Mouse (Mus musculus): Measurements from ENCODE around the gene Idi1.
"Not testable (repeated sequence)": the region's sequence is repeated elsewhere in the genome, so short reads cannot be mapped to it uniquely, and the experiment has no call there.

Idi1 gene

DNA sequence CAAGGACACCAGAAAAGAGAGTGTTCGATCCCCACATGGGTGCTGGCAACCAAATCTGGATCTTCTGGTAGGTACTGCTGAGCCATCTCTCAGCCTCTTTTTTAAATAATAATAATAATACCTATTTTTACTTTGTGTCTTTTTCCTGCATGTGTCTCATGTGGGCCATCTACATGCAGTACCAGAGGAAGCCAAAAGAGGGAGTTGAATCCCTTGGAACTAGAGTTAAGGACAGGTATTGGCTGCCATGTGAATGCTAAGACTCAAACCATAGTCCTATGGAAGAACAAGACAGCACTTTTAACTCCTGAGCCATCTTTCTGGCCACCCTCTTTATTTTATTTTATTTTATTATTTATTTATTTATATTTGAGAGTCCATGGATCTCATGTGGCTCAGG, 3.3 kb downstream of the Idi1 start:
- peak; percentile 18 to 49 for DNase-seq (ENCODE audit: low spot score in 2 of 2)

DNA sequence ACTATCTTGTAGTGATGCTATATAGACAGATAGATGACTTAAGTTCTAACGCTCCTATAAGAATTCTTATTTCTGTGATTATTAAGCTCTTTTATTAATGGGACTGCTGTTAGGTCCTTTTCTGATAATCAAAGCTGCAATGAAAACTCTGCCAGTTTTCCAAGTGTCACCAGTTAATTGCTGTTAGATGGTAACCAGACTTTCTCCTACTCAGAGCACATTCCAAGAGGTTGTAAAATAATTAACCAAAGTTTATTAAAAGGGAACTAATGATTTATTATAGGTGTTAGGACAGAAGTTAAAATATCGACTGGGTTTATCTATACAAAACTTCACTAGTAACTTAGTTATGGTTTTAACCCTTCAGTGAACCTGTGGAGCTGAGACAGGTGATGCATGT, 20.7 kb downstream of the Idi1 start:
- DNase-seq (ENCODE audit: low spot score in 2 of 2), result not testable (repeated sequence)

DNA sequence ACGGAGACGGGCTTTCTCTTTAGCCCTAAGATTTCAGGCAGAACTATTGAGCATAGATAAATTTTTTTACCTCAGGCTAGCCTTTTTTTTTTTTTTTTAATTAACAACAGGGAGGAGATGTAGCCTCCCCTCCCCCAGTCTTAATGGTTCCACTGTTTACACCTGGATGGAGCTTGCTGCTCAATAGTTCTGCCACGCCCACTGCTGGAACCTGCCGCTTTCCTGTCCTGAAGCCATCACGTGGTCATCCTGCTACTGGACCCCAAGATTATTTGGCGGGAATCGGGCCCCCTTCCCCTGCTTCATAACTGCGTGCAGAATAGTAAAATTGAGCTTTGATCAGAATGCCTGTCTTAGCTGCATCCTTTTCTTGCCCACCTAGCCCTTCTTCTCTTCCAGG, 28.6 kb downstream of the Idi1 start:
- not testable (repeated sequence) for DNase-seq (ENCODE audit: low spot score in 2 of 2)

DNA sequence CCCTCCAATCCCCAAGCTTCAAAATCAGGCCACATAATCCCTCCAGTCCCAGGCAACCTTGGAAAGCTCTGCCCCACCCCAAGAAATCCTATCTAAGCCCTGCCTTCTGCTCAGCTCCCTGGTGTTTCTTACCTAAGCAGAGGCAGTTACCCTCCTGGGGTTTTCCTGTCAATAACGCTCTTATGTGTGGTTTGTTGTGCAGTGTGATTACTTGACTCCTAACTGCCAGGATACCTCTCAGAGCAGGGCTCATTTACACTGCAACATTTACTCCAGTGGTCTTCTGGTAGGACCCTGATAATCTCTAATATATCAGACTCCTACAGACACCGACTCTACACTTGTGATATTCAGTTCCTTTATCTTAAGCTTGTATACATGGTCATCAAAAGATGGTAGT, 48.2 kb downstream of the Idi1 start:
- no peak for DNase-seq (ENCODE audit: low spot score in 2 of 2)

DNA sequence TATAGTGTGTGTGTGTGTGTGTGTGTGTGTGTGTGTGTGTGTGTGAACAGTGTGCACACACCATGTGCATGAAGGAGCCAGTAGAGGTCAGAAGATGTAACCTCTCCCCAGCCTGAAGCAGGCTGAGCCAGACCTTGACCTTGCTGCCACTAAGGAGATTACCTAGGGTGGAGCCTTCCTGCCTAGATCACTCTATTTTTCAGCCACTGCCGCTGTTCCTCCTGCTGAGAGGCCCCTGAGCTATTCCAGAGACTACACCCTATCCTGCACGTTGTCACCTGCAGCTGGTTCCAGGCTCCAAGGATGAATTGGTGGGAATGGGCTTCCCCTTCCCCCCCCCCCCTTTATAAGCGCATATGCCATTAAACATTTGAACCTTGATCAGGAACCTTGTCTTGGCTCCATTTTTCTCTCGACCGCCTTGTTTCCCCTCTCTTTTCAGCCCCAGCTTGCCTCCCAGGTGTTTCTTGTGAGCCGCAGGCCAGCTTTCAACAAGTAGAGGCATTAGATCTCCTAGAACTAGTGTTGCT, 52.4 kb downstream of the Idi1 start:
- DNase-seq (ENCODE audit: low spot score in 2 of 2), result not testable (repeated sequence)

DNA sequence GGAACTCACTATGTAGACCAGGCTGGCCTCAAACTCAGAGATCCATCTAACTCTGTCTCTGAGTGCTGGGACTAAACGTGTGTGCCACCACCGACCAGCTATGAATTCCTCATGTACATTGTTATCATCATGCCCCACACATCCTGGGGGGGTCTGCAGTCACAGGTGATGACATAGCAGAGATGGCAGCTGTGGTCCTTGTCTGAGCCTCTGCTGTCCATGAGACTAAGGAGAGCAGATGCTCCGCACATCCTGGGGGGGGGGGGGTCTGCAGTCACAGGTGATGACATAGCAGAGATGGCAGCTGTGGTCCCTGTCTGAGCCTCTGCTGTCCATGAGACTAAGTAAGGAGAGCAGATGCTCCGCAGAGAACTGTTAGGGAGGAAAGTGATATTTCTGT, 55.8 kb downstream of the Idi1 start:
- not testable (repeated sequence) for DNase-seq (ENCODE audit: low spot score in 2 of 2)

DNA sequence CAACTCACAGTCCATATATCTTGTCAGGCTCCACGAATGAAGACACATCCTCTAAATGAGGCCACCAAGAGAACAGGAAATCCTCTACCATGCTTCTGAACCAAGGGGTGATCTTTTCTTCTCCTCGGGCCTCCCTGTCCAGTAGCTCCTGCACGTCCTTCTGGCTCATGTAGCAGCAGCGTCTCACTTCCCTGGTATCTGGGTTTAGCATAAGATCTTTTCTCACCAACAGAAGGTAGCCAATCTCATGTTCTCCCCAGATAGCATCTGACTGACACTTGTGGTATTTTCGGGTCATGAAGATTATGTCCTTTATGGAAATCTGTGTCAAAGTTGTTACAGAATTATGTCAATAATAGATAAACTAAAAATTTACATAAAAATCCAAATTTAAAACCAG, 56.4 kb downstream of the Idi1 start:
- not testable (repeated sequence) for DNase-seq (ENCODE audit: low spot score in 2 of 2)

Measured in spleen, postnatal 10 days (tissue).